Mouse (Mus musculus) bone marrow, adult 2 months (tissue): ENCODE results near the gene Mpeg1. TPM values are rescaled to one million over a fixed set of nuclear protein-coding genes. Genes with fewer than 3 reads are reported as not detected.
A peak's percentile ranks its signal among the peaks of the same experiment; 100 is the strongest.

Experiments
- H3K27ac ChIP-seq: fragments of 200-500 bp; 2 replicates; pipeline ENCODE4 v1.5.1; 2012; ENCODE audit warnings: low read depth, mild to moderate bottlenecking, control low read depth, inconsistent platforms, low read length; ENCODE audit not compliant: control insufficient read depth, poor library complexity, insufficient read depth
- H3K4me1 ChIP-seq: fragments of 200-500 bp; 2 replicates; pipeline ENCODE4 v1.6.1; 2011; ENCODE audit warnings: low read length; ENCODE audit not compliant: control insufficient read depth, insufficient read depth
- H3K4me3 ChIP-seq: fragments of 200-500 bp; replicated peaks from 2 replicates; pipeline ENCODE3; 2011; ENCODE audit warnings: mild to moderate bottlenecking, low read depth, low read length, control low read depth; ENCODE audit not compliant: control insufficient read depth
- CTCF ChIP-seq: fragments of 200-500 bp; IDR thresholded peaks from 2 replicates; pipeline ENCODE4 v1.5.1; 2011; ENCODE audit warnings: low read length, control low read depth; ENCODE audit not compliant: control insufficient read depth, insufficient read depth
- POLR2A ChIP-seq: fragments of 200-500 bp; IDR thresholded peaks from 2 replicates; pipeline ENCODE4 v1.6.1; 2011; ENCODE audit warnings: low read depth, mild to moderate bottlenecking, control low read depth, low read length, borderline replicate concordance; ENCODE audit not compliant: control insufficient read depth
- WGBS: fragments of 180-500 bp; shearing (Covaris S2); methylation state at CpG from one replicate; pipeline ENCODE4 v1.1.7; 2018; 5-methylcytosine and 5-hydroxymethylcytosine counted together
- polyA plus RNA-seq: library from polyadenylated mRNA; stranded (reverse); fragments of >200 nt; gene quantifications from 2 replicates; pipeline ENCODE4 v1.2.4, GENCODE M21; 2011; ENCODE audit warnings: low replicate concordance; ENCODE audit not compliant: missing spikeins, insufficient read depth, insufficient read length

Gene Mpeg1
- polyA plus RNA-seq, 1 experiment, result 54.7 TPM

DNA sequence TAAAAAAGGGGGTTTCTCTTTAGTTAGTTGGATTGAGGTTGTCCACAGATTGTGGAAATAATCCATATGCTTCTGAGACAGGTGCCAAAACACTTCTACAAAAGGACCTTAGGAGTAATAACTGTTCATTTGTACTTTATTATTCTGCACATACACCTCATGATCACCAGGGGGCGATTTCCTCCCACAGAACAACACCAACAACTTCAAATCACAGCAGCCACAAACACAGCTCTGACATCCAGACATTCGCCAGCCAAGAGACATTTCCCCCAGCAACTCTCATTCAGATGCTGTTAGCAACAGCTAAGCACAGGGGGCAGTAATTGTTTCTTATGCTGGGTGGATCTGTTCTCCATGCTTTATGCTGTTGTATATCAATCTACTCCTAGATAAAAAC is 27.5 kb upstream of the Mpeg1 start:
- 3% methylated on average over 2 of the region's 2 CpGs for WGBS
- Histone ChIP-seq H3K27ac (no peak overlapping the region), H3K4me1 (peaks cover 6% of the 10 kb centered on the region), H3K4me3 (no peak overlapping the region)
- peak; percentile 46 for TF ChIP-seq CTCF
- TF ChIP-seq POLR2A, result no peak

DNA sequence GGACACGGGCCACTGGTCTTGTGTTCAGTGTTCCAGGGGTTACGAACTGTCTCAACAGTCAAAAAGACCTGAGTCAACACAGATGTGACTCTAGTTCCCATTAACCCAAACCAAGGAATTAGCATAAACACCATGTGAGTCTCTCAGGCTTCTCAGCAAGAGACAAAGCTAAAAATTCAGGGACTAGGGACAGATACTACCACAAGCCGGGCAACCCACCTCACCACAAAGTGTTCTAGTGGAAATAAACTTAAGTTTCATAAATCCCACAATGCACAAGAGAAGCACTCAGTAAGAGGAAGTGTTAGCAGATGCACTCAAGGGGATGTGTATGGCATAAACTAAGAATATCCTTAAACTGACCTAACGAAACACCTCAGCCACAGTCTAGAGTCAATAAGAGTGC is 25.6 kb upstream of the Mpeg1 start:
- H3K4me3 ChIP-seq, result no peak overlapping the region
- 6% methylated on average over 4 of the region's 4 CpGs for WGBS
- H3K27ac ChIP-seq, result peak overlapping the region; percentile 84
- peaks cover 6% of the 10 kb centered on the region for H3K4me1 ChIP-seq
- TF ChIP-seq POLR2A (no peak), CTCF (no peak)

DNA sequence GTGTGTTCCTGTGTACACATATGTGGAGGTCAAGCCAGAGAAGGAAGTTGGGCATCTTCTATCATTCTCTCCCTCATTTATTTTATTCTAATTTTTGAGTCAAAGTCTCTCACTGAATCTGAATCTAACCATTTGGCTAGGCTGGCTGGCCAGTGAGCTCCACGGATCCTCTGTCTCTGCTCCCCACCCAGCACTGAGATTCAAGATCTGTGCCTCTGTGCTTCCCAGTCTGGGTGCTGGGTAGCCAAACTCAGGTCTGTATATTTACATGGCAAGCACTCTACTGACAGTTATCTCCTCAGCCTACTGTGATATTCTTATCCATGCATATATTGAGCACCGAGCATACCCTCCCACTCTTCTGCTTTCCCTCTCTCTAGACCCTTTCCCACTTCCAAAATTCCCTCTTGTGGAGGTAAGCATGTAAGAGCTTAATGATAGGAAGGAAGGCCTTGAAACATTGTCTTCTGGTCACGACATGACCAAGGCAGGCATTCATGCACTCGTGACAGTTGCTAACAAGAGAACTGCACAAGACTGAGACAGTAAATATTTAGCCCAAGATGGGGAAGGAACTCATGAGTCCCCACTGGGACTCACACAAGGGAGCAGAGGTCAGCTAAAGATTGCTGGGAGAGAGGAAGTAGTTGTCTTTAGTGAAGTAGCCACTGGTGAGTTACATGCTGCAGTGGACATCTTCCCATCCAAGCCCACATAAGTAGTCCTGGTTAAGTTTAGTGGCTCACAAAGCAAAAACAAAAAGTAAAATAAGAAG is 24.6 kb upstream of the Mpeg1 start:
- Histone ChIP-seq H3K4me3 (no peak overlapping the region), H3K27ac (peak overlapping the region; percentile 82), H3K4me1 (peaks cover 6% of the 10 kb centered on the region)
- TF ChIP-seq CTCF (no peak), POLR2A (no peak)
- 46% methylated on average over 4 of the region's 4 CpGs for WGBS

DNA sequence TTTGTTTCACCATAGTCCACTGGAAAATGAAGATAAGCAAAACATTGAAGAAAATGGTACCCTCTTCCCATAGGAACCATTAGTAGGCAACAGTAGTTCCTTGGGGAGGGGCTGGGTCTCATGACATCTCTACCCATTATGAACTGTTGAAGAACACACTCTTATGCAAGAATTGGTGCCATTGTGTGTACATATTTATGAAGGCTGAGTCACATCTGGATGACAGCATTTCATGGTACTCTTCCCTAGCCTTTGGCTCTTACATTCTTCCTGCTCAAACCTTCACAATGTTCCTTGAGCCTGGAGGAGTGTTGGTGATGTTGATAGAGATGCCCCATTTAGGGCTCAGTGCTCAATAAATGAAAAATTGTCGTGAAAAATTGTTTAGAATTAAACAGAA is 21.0 kb upstream of the Mpeg1 start:
- TF ChIP-seq CTCF, result no peak
- TF ChIP-seq POLR2A, result no peak
- Histone ChIP-seq H3K27ac (no peak overlapping the region), H3K4me1 (peaks cover 8% of the 10 kb centered on the region), H3K4me3 (no peak overlapping the region)
- WGBS, result 37% methylated on average over 1 of the region's 1 CpGs

DNA sequence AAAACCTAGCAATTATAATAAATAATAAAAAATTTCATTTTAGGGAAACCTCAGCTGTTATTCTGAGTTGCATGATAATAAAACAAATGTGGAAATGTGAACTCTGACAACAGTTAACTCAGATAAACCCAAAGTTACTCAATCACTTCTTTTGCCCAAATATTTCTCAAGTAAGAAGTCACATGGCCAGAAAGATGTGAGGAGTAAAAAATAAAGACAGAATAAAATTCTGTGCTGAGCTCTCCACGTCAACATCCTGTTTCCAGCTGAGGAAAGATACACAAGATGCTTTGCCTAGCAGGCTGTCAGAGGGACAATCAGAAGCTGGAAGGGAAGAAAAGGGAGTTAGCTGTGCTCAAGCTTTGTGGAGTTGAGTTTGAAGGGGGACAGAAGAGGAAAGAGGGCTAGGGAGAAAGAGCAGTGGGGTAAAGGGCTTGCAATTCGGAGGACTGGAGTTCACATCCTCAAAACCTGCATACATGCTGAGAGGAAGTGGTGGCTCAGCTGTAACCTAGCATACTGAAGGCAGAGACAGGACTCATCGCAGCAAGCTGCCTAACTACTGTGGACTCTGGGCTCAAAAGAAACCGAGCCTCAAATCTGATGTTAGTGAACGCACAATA is 20.4 kb upstream of the Mpeg1 start:
- peak overlapping the region; percentile 7 for H3K4me3 ChIP-seq
- TF ChIP-seq POLR2A (no peak), CTCF (no peak)
- 23% methylated on average over 5 of the region's 5 CpGs for WGBS
- peaks cover 8% of the 10 kb centered on the region for H3K4me1 ChIP-seq
- peak overlapping the region; percentile 88 for H3K27ac ChIP-seq

DNA sequence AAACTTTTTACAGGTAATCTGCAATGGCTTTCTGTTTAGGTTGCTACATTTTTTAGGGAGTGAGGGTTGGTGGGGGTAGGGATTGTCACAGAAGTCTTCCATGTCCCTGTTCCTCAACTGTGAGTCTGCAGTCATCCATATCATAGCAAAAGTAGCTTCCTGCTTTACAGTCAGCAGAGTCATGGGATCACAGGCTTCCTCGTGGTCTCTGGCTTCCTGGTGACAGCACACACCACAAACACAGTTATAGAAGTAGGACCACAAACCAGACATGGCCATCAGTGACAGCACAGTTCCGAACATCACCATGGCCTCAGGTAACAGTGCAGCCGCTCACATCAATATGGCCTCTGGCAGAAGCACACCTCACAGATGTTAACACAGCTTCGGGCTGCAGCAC is 18.0 kb upstream of the Mpeg1 start:
- TF ChIP-seq CTCF (no peak), POLR2A (no peak)
- no peak overlapping the region; the same call in 1 of the 2 replicates for H3K27ac ChIP-seq
- WGBS, result 37% methylated on average over 4 of the region's 4 CpGs
- H3K4me1 ChIP-seq, result peaks cover 2% of the 10 kb centered on the region; the same call in 1 of the 2 replicates
- no peak overlapping the region for H3K4me3 ChIP-seq

DNA sequence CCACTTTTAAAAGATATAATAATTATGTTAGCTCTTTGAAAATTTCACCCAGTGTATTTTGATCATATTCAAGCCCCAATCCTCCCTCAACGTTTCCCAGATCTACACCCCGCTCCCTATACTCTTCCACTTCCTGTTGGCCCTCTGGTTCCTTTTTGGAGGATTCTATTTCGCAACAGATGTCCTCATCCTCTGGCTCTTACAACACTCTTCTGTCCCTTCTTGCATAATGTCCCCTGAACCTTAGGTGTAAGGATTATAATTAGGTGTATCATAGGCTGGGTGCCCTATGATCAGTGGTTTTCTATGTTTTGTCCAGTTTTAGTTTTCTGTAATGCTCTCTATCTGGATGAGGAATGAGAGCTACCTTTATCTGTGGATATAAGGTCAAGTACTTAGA is 15.6 kb upstream of the Mpeg1 start:
- TF ChIP-seq POLR2A (no peak), CTCF (no peak)
- Histone ChIP-seq H3K4me1 (peaks cover 2% of the 10 kb centered on the region; the same call in 1 of the 2 replicates), H3K27ac (no peak overlapping the region), H3K4me3 (no peak overlapping the region)
- 21% methylated on average over 3 of the region's 3 CpGs for WGBS

DNA sequence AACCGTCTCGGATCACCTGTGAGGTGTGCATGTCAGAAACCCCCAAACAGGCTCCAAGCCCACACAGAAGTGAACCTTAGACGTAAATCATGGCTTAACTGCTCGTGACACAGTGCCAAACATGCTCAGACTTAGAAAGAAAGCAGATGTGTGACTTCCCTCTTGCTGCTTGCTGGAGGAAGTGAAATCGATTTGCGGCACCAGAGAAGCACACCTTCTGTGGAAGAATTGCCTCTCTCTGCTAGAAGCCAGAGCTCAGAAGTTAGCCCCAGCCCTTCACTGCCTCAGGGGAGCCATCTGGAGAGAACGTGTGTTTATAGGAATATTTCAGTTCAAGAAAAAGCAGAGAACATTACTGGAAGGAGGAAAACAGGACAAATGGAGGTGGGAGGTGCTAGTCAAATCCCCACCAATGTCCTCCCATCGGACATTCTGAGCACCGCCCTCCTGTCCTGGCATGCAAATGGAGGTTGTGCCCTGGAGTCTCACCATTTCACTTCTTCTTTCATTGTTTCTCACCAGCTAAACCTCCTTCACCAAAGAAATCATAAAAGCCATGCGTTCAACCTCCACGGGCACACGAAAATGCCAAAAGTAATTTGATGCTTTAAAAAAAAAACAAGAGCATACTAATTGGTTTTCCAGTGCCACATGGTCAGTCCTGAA is 3.0 kb upstream of the Mpeg1 start:
- WGBS, result 18% methylated on average over 12 of the region's 12 CpGs
- Histone ChIP-seq H3K4me1 (peaks cover 6% of the 10 kb centered on the region; the same call in 1 of the 2 replicates), H3K4me3 (peak overlapping the region; percentile 34), H3K27ac (peak overlapping the region; percentile 86)
- no peak for TF ChIP-seq POLR2A
- TF ChIP-seq CTCF, result no peak
